In the genomic region with DNA sequence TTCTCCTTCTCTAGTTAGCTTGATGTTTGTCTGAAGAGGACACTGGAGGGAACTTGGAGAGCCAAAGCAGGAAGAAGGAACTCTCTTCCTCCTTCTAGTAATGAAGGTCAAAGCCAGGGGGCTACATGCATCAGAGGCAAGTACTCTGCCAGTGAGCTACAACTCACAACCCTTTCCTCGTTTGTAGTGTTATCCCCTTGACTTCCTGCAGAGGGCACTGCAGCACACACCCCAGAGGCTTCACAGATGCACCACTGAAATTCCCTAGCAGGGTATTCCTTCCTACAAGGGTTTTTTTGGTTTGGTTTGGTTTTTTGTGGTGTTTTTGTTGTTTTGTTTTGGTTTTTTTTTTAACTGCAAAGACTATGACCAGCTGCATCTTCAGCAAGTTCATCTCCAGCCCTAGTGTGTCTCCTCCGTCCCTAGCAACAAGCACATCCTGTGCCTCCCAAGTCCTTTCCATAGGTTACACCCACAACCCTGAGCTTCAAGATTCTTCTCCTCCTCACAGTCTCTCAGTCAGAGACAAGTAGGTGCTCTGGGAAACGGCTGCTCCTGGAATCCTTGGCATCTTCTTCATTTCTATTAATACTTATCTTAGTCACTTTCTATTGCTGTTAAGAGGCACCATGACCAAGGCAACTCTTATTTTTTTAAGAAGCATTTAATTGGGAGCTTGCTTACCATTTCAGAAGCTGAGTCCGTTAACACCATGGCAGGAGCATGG, we compare ENCODE assay signal across 11 mouse cellular contexts.
DNase-seq lines count a peak whose midpoint lies in the region; ATAC-seq and TF ChIP-seq lines count a peak whose summit lies in the region.
"Had no signal": no experiment of that assay in that cellular context is flagged by ENCODE, and none has a peak within 500 bp of the region (broad histone marks: within the 10 kb centered on the region; RNA-seq: fewer than 3 reads in every experiment).

No protein-coding gene starts in this region.

- TF ChIP-seq EP300 in heart, postnatal 0 days (IDR thresholded peaks at IDR 0.05; ENCODE audit: low read depth): no peak
- no peak for TF ChIP-seq EP300 in stomach, postnatal 0 days (optimal IDR thresholded peaks at IDR 0.05)

- no peak overlapping the region for H3K9ac ChIP-seq in heart, postnatal 0 days (replicated peaks; ENCODE audit: low read depth, low read length)
- no peak overlapping the region for H3K9ac ChIP-seq in stomach, postnatal 0 days (ENCODE audit: low read length)
- H3K9ac ChIP-seq: limb, embryonic 13.5 days had no signal

- no peak overlapping the region for H3K4me2 ChIP-seq in heart, postnatal 0 days (ENCODE audit: low read depth, low read length)
- no peak overlapping the region for H3K4me2 ChIP-seq in stomach, postnatal 0 days (replicated peaks; ENCODE audit: low read depth)
- H3K4me2 ChIP-seq: limb, embryonic 13.5 days had no signal

- no peak for DNase-seq in heart, postnatal 0 days (ENCODE audit: low spot score)
- no peak for DNase-seq in heart, adult 9 months (ENCODE audit: low spot score in 2 of 2)
- no peak for DNase-seq in testis, postnatal 10 days (ENCODE audit: low spot score)
- no peak for DNase-seq in stomach, postnatal 0 days (ENCODE audit: low spot score)
- DNase-seq in urinary bladder, postnatal 4 days (ENCODE audit: low spot score in 2 of 2): no peak
- DNase-seq in thymus, adult 2 months: no peak
- DNase-seq: cerebellum, postnatal 25 days; heart, postnatal 4 days had no signal

- TF ChIP-seq POLR2A in testis, adult 2 months (IDR thresholded peaks at IDR 0.05; ENCODE audit: control insufficient read depth, low read depth, low read length): no peak
- no peak for TF ChIP-seq POLR2A in bone marrow macrophage, adult 2 months (IDR thresholded peaks at IDR 0.05; ENCODE audit: borderline replicate concordance, low read depth, low read length)
- TF ChIP-seq POLR2A in thymus, adult 2 months (IDR thresholded peaks at IDR 0.05; ENCODE audit: control insufficient read depth, extremely low read depth, insufficient read depth, low read length, poor library complexity): no peak

- H3K9me3 ChIP-seq in heart, postnatal 0 days (replicated peaks; ENCODE audit: control insufficient read depth, low read length): no peaks in the 10 kb centered on the region; the same call in 1 of the 2 replicates
- H3K9me3 ChIP-seq in stomach, postnatal 0 days (ENCODE audit: control insufficient read depth, low read length): no peaks in the 10 kb centered on the region
- H3K9me3 ChIP-seq: limb, embryonic 13.5 days had no signal

- H3K4me1 ChIP-seq in heart, postnatal 0 days (ENCODE audit: control insufficient read depth, insufficient read depth): no peaks in the 10 kb centered on the region
- H3K4me1 ChIP-seq in testis, adult 2 months (ENCODE audit: control insufficient read depth, insufficient read depth, low read length): no peaks in the 10 kb centered on the region
- H3K4me1 ChIP-seq in bone marrow macrophage, adult 2 months (ENCODE audit: control insufficient read depth, insufficient read depth, low read length): no peaks in the 10 kb centered on the region
- H3K4me1 ChIP-seq in stomach, postnatal 0 days (replicated peaks; ENCODE audit: control insufficient read depth, insufficient read depth): no peaks in the 10 kb centered on the region
- no peaks in the 10 kb centered on the region for H3K4me1 ChIP-seq in thymus, adult 2 months (replicated peaks; ENCODE audit: control insufficient read depth, insufficient read depth, low read length)
- H3K4me1 ChIP-seq: limb, embryonic 13.5 days had no signal

- no peaks in the 10 kb centered on the region for H3K27me3 ChIP-seq in heart, postnatal 0 days (ENCODE audit: control insufficient read depth, insufficient read depth, low read length)
- H3K27me3 ChIP-seq in testis, adult 2 months (ENCODE audit: control insufficient read depth, insufficient read depth, low read length): no peaks in the 10 kb centered on the region
- H3K27me3 ChIP-seq in stomach, postnatal 0 days (ENCODE audit: control insufficient read depth, insufficient read depth, low read length): no peaks in the 10 kb centered on the region
- no peaks in the 10 kb centered on the region for H3K27me3 ChIP-seq in thymus, adult 2 months (ENCODE audit: control insufficient read depth, insufficient read depth, low read length)
- H3K27me3 ChIP-seq: limb, embryonic 13.5 days had no signal

- TF ChIP-seq CTCF in heart, postnatal 0 days (IDR thresholded peaks at IDR 0.05; ENCODE audit: low read depth): peak; percentile 25; the same call in 1 of the 2 replicates
- TF ChIP-seq CTCF in testis, adult 2 months (IDR thresholded peaks at IDR 0.05; ENCODE audit: control insufficient read depth, insufficient read depth, insufficient replicate concordance, low read depth, low read length): peak; percentile 64; the same call in 1 of the 2 replicates
- TF ChIP-seq CTCF in bone marrow macrophage, adult 2 months (IDR thresholded peaks at IDR 0.05; ENCODE audit: low read depth, low read length): 0 out of 2 replicates have a peak, but pooled peaks have one; percentile 44
- TF ChIP-seq CTCF in stomach, postnatal 0 days (IDR thresholded peaks at IDR 0.05; ENCODE audit: low read depth): peak; percentile 61
- no peak for TF ChIP-seq CTCF in thymus, adult 2 months (IDR thresholded peaks at IDR 0.05; ENCODE audit: borderline replicate concordance, control insufficient read depth, extremely low read depth, insufficient read depth, low read length, poor library complexity)

- no peak overlapping the region for H3K27ac ChIP-seq in heart, postnatal 0 days (ENCODE audit: low read depth)
- no peak overlapping the region for H3K27ac ChIP-seq in testis, adult 2 months (ENCODE audit: control insufficient read depth, insufficient read depth, low read depth, low read length)
- H3K27ac ChIP-seq in bone marrow macrophage, adult 2 months (ENCODE audit: insufficient read depth, low read depth, low read length): no peak overlapping the region
- no peak overlapping the region for H3K27ac ChIP-seq in stomach, postnatal 0 days (replicated peaks)
- no peak overlapping the region for H3K27ac ChIP-seq in thymus, adult 2 months (ENCODE audit: control insufficient read depth, insufficient read depth, low read length)
- H3K27ac ChIP-seq: limb, embryonic 13.5 days had no signal

- H3K36me3 ChIP-seq in heart, postnatal 0 days (replicated peaks; ENCODE audit: control insufficient read depth, insufficient read depth, low read length): no peaks in the 10 kb centered on the region
- H3K36me3 ChIP-seq in testis, adult 2 months (ENCODE audit: control insufficient read depth, insufficient read depth, low read length): no peaks in the 10 kb centered on the region
- no peaks in the 10 kb centered on the region for H3K36me3 ChIP-seq in stomach, postnatal 0 days (ENCODE audit: control insufficient read depth, insufficient read depth, low read length)
- H3K36me3 ChIP-seq in thymus, adult 2 months (ENCODE audit: control insufficient read depth, insufficient read depth, low read length): no peaks in the 10 kb centered on the region
- H3K36me3 ChIP-seq: limb, embryonic 13.5 days had no signal

- no peak for ATAC-seq in heart, postnatal 0 days (ENCODE audit: insufficient read depth, low read depth)
- ATAC-seq in stomach, postnatal 0 days (ENCODE audit: low FRiP score, low TSS enrichment): no peak

- 61% methylated on average over 4 of the region's 4 CpGs for WGBS in heart, postnatal 0 days
- WGBS in stomach, postnatal 0 days: 69% methylated on average over 4 of the region's 4 CpGs
- WGBS in thymus, adult 2 months: 78% methylated on average over 4 of the region's 4 CpGs

- no peak overlapping the region for H3K4me3 ChIP-seq in heart, postnatal 0 days (ENCODE audit: low read depth, low read length)
- H3K4me3 ChIP-seq in testis, adult 2 months (ENCODE audit: control insufficient read depth, low read depth, low read length): no peak overlapping the region
- H3K4me3 ChIP-seq in bone marrow macrophage, adult 2 months (ENCODE audit: insufficient read depth, low read length): no peak overlapping the region
- H3K4me3 ChIP-seq in stomach, postnatal 0 days (ENCODE audit: low read depth, low read length): no peak overlapping the region
- H3K4me3 ChIP-seq in thymus, adult 2 months (ENCODE audit: control insufficient read depth, insufficient read depth, low read length): no peak overlapping the region
- H3K4me3 ChIP-seq: limb, embryonic 13.5 days had no signal
